Mouse (Mus musculus): ENCODE results near the gene Sohlh1. TPM values are rescaled to one million over a fixed set of nuclear protein-coding genes. Genes with fewer than 3 reads are reported as not detected.
"Not testable (repeated sequence)": the region's sequence is repeated elsewhere in the genome, so short reads cannot be mapped to it uniquely, and the experiment has no call there.

Sohlh1 gene
- total RNA-seq, 1 experiment from 2014 or later, result not detected

- ATAC-seq (replicated peaks; ENCODE audit: insufficient number of reproducible peaks, low FRiP score, low TSS enrichment, poor library complexity, severe bottlenecking), result no peak
Observed at GRCm38 (mm10) chr2:25846516-25846915, 532 bp downstream of the Sohlh1 start.

- no peak for ATAC-seq (replicated peaks; ENCODE audit: insufficient number of reproducible peaks, low FRiP score, low TSS enrichment, poor library complexity, severe bottlenecking)
Observed at GRCm38 (mm10) chr2:25844097-25844496, 3.0 kb downstream of the Sohlh1 start.

GRCm38 (mm10) chr2:25842758-25843157, 4.3 kb downstream of the Sohlh1 start:
- ATAC-seq (replicated peaks; ENCODE audit: insufficient number of reproducible peaks, low FRiP score, low TSS enrichment, poor library complexity, severe bottlenecking), result no peak

GRCm38 (mm10) chr2:25842161-25842560, 4.9 kb downstream of the Sohlh1 start:
- ATAC-seq (replicated peaks; ENCODE audit: insufficient number of reproducible peaks, low FRiP score, low TSS enrichment, poor library complexity, severe bottlenecking), result no peak

- ATAC-seq (replicated peaks; ENCODE audit: insufficient number of reproducible peaks, low FRiP score, low TSS enrichment, poor library complexity, severe bottlenecking), result peak; percentile 80
Observed at GRCm38 (mm10) chr2:25836291-25836690, 10.8 kb downstream of the Sohlh1 start.

- ATAC-seq (replicated peaks; ENCODE audit: insufficient number of reproducible peaks, low FRiP score, low TSS enrichment, poor library complexity, severe bottlenecking), result no peak
Observed at GRCm38 (mm10) chr2:25830786-25831185, 16.3 kb downstream of the Sohlh1 start.

GRCm38 (mm10) chr2:25828344-25828947, 18.6 kb downstream of the Sohlh1 start:
- ATAC-seq (replicated peaks; ENCODE audit: insufficient number of reproducible peaks, low FRiP score, low TSS enrichment, poor library complexity, severe bottlenecking), result no peak

- ATAC-seq (replicated peaks; ENCODE audit: insufficient number of reproducible peaks, low FRiP score, low TSS enrichment, poor library complexity, severe bottlenecking), result no peak
Observed at GRCm38 (mm10) chr2:25824751-25825150, 22.3 kb downstream of the Sohlh1 start.

- no peak for ATAC-seq (replicated peaks; ENCODE audit: insufficient number of reproducible peaks, low FRiP score, low TSS enrichment, poor library complexity, severe bottlenecking)
Observed at GRCm38 (mm10) chr2:25822806-25823205, 24.2 kb downstream of the Sohlh1 start, which contains the start of gene Lcn9. Lcn9 (plus strand) TSS chr2:25823153.

GRCm38 (mm10) chr2:25815748-25816147, 31.3 kb downstream of the Sohlh1 start, which contains the start of gene Glt6d1:
Glt6d1 (minus strand) TSS chr2:25815848.
- ATAC-seq (replicated peaks; ENCODE audit: insufficient number of reproducible peaks, low FRiP score, low TSS enrichment, poor library complexity, severe bottlenecking), result not testable (repeated sequence)

- ATAC-seq (replicated peaks; ENCODE audit: insufficient number of reproducible peaks, low FRiP score, low TSS enrichment, poor library complexity, severe bottlenecking), result no peak
Observed at GRCm38 (mm10) chr2:25813364-25813763, 33.7 kb downstream of the Sohlh1 start.

- no peak for ATAC-seq (replicated peaks; ENCODE audit: insufficient number of reproducible peaks, low FRiP score, low TSS enrichment, poor library complexity, severe bottlenecking)
Observed at GRCm38 (mm10) chr2:25811711-25812110, 35.3 kb downstream of the Sohlh1 start.

GRCm38 (mm10) chr2:25798065-25798464, 49.0 kb downstream of the Sohlh1 start:
- no peak for ATAC-seq (replicated peaks; ENCODE audit: insufficient number of reproducible peaks, low FRiP score, low TSS enrichment, poor library complexity, severe bottlenecking)

- ATAC-seq (replicated peaks; ENCODE audit: insufficient number of reproducible peaks, low FRiP score, low TSS enrichment, poor library complexity, severe bottlenecking), result no peak
Observed at GRCm38 (mm10) chr2:25797635-25798034, 49.4 kb downstream of the Sohlh1 start.

Other genes with a start within 250 kb of the Sohlh1 start
- gene Rabl6, start 238.7 kb downstream of the Sohlh1 start, total RNA-seq (2017), result 42.7 to 71.6 TPM (median 51.7 TPM) in 3 replicates
- not detected in 3 replicates for gene Ccdc183, start 229.6 kb downstream of the Sohlh1 start, total RNA-seq (2017)
- gene Tmem141, start 225.2 kb downstream of the Sohlh1 start, total RNA-seq (2017), result 12.4 to 19.4 TPM (median 14.3 TPM) in 3 replicates
- not detected in 3 replicates for gene Fcna, start 219.2 kb downstream of the Sohlh1 start, total RNA-seq (2017)
- gene Lcn8, start 194.1 kb downstream of the Sohlh1 start, total RNA-seq (2017), result not detected in 3 replicates
- gene Lcn5, start 189.3 kb downstream of the Sohlh1 start, total RNA-seq (2017), result not detected in 3 replicates
- gene Lcn6, start 170.5 kb downstream of the Sohlh1 start, total RNA-seq (2017), result not detected in 3 replicates
- not detected in 3 replicates for gene Lcn10, start 164.5 kb downstream of the Sohlh1 start, total RNA-seq (2017)
- gene Obp2a, start 147.2 kb downstream of the Sohlh1 start, total RNA-seq (2017), result not detected in 3 replicates
- gene Bmyc, start 140.5 kb downstream of the Sohlh1 start, total RNA-seq (2017), result 1.5 to 4.4 TPM (median 3.9 TPM) in 3 replicates
- gene Obp2b, start 110.2 kb downstream of the Sohlh1 start, total RNA-seq (2017), result not detected in 3 replicates
- not detected in 3 replicates for gene Lcn3, start 81.7 kb downstream of the Sohlh1 start, total RNA-seq (2017)
- gene Lcn11, start 70.2 kb downstream of the Sohlh1 start, total RNA-seq (2017), result not detected in 3 replicates
- gene Gm13539, start 65.0 kb downstream of the Sohlh1 start, total RNA-seq (2017), result not detected in 3 replicates
- not detected in 3 replicates for gene Glt6d1, start 31.4 kb downstream of the Sohlh1 start, total RNA-seq (2017)
- gene Lcn9, start 24.1 kb downstream of the Sohlh1 start, total RNA-seq (2017), result not detected in 3 replicates
- gene Kcnt1, start 16.5 kb upstream of the Sohlh1 start, total RNA-seq (2017), result 0.43 TPM in 1 of 3 replicates, not detected in the others
- 6.8 to 26.4 TPM (median 13.4 TPM) in 3 replicates for gene Camsap1, start 136.0 kb upstream of the Sohlh1 start, total RNA-seq (2017)
- 29.9 to 55.6 TPM (median 51.8 TPM) in 3 replicates for gene Ubac1, start 174.5 kb upstream of the Sohlh1 start, total RNA-seq (2017)

All from monocyte, adult 5-6 weeks (primary cell).